Mouse (Mus musculus): ENCODE results near the gene Eif5b.
"Not testable (repeated sequence)": the region's sequence is repeated elsewhere in the genome, so short reads cannot be mapped to it uniquely, and the experiment has no call there.

The Eif5b gene

DNA sequence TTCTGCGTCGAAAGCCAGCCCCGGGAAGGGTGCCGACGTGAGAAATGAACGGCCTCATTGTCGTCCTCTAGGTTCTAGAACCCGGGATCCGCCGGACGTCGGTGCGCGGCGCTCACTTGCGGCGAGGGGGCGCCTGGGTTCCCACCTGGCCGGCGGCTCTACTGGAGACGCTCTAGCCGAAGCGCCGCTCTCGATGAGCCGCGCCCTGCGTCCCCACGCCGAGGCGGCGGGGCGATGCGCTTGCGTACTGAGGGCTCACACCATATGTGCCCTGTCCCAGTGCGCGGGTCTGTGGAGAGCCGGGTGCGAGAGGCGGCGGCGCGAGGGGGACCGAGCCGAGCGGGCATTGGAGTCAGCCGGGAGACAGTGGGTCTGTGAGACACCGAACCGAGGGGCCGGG lies at the start of gene Eif5b, which contains the start of gene Txndc9:
TSS of gene Eif5b (plus strand) at position 144 of the 400 bp plus-strand sequence.
TSS of gene Txndc9 (minus strand) at position 27 of the 400 bp plus-strand sequence.
- DNase-seq, result peak; percentile 96

DNA sequence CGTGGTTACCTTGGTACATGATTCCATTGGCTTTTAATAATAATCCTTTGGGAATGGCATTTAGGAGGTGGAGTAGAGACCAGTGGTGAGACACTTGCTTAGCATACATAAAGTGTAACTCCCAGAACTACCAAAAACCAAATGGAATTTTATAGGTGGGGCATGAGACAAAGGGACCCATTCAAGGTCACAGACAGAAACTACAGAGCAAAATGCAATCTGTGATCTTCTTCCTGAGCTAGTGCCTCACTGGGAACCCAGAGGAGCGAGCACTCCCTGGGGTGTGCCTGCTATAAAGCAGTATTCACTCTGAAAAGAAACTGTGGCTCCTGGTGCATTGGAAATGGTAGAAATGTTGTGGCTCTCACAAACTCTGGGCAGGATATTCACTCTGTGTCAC lies 48.9 kb upstream of the Eif5b start:
- no peak for DNase-seq

DNA sequence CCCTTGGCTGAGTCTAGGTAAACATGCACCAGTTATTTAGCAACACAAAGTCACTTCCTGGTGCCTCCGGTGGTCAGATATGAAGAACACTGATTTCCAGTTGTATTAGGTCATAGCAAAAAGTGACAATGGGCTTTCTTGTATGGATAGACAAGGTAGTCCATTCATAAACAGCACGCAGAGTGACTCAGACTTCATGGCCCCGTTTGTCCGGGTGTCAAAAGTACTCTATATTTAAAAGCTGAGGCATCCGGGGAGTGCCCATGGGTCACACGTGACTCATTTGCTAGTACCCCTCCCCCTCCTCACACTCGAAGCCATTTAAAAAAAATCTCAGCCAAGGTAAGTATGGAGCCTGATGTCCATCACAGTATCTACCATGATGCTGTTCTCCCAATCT lies 43.0 kb upstream of the Eif5b start:
- DNase-seq, result no peak

DNA sequence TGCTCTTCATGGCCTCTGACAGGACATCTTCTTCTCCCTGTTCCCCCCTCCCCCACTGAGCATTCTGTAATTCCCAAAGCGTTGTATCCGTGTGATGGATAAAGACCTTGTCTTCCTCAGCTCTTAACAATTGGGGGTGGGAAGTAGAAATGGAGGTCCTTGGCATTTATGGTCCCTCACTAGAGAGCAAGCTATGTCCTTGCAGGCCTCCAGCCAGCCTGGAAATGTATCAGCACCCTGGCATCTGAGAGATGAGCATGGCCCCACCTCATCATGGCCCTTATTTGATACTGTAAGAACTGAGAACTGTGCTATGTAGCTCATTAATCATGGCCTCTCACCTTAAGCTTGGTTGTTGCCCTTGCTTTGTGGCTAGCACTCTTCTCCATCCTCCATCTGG lies 42.6 kb upstream of the Eif5b start:
- DNase-seq, result no peak

DNA sequence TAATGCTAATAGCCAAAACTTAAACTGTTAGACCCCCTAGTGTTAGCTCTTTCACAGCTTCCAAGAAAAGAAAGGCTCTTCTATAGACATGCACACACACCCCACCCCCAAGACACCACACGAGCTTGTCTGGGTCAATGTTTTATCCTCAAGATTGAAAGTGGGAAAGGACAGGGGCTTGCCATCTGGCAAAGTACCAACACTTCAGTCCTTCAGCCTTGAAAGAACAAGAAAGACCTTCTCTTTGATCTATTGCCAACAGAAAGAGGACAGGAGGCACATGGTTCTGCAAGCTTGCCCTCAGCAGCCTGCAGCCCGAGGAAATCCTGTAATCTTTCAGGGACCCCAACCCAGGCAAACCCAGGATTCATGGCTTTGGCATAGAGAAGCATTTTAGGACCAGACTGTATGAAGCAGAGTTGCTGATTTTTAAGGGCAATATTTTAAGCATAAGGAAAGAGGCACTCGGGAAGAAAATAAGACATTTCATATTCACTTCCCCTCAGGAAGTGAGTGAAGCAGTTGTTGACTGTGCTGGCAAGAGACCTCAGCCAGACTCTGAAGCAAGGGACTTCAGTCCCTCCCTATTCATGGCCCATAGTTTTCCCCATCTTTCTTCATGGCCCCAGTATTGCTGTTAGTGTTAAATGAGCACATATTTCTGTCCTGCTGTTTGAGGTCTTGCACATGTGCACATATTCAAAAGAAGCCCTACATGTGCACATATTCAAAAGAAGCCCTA lies 40.9 kb upstream of the Eif5b start:
- no peak for DNase-seq

DNA sequence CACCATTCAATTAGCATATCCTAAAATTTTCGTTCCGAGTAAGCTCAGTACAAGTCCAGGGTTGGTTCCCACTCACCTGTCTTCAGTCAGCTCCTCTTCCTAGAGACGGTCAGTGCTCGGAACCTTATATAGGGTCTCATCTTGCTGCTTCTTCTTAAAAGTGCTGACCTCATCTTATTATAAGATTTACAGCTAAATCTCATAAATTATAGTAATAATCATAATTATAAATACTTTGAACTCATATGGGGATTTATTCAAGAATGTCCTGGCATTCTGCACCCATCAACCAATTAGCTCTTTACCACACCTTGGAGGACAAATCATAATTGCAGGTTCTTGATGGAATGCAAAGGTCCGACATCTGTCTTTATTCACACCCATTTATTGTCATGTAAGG lies 40.2 kb upstream of the Eif5b start, which contains the start of gene Lyg1:
TSS of gene Lyg1 (minus strand) at position 101 of the 400 bp plus-strand sequence.
- no peak for DNase-seq

DNA sequence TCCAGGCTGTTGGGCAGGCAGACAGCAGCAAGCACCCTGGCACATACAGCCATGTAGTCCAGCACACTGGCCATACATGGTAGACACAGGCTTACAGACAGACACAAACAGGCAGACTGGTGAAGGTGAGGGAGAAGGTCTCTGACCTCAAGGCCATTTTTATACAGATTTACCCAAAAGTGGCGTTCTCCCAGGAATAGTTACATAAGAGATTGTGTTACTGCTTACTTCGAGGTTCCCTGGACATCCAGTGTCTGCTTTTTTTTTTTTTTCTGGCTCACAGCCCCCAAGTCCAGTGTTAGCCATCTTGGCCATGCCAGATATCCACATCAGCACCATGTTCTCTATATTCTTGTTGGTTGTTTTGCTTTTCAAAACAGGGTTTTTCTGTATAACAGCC lies 39.3 kb upstream of the Eif5b start:
- DNase-seq, result no peak

DNA sequence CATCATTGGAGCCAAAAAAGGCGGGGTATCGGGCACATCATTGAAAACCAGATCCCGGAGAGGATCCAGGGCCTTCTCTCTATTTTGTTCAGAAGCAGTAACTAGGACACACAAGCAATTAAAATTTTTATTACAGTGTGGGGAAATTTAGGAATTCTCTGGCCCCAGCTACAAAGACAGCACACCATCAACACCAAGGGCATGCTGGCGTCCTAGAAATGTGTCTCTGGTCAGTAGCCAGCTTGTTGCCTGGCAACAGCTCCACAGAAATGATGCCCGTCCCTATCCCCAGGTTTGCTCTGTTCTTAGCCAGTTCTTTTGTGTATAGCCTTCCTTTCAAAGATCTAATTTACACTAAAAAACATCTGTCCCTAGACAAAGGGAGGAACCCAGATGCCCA lies 38.3 kb upstream of the Eif5b start:
- DNase-seq, result peak; percentile 72 to 73

DNA sequence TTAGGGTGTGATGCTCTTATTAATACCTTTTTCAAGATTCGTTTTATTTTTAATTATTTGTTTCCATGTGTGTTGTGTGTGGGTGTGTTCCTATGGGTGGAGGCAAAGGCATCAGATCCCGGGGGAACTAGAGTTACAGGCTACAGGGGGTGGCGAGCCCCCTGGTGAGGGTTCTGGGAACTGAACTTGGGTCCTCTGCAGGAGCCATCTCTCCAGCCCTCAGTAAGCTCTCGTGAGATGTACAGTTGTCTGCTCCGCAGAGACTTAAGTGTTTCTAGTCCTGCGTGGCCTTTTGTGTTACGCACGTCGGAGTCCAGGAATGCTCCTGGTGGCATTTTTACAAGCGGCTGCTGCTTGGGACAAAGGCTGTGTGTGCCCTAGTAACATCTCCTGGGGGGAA lies 32.2 kb upstream of the Eif5b start:
- DNase-seq, result no peak

DNA sequence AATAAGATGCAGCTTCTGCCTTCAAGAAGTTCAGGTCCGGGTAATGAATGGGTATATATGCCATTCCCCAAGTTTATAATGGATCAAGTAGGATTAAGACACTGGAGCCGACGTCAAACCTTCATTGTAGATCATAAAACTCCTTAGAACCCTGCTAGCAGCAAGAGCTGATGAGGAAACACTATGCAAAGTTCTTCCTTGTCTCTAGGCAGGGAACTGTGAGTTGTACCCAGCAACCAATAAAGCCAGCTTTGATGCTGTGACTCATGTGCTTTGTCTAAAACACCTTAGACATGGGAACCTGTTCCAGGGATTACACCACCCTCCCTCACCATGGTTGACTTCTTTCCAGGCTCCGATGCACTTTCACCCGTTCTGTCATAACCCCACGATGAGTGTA lies 29.1 kb upstream of the Eif5b start:
- no peak for DNase-seq

DNA sequence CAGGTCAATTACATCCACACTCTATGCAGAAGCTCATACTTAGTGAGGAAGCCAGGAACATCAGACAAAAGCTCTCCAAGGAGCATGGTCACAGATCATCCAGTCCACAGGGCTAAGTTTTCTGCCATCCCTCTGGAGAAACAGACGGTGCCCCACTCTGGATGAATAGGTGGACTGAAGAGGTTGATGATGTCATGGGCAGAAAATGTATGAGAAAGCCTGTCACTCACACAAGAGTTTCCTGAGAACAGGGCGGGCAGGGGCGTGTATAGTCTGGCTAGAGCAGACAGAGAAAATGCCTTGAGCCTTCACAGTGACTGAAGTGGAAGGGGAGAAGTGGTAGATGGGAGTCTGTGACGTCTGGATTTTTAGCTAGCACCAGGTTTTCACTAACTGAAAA lies 26.3 kb upstream of the Eif5b start:
- no peak for DNase-seq

DNA sequence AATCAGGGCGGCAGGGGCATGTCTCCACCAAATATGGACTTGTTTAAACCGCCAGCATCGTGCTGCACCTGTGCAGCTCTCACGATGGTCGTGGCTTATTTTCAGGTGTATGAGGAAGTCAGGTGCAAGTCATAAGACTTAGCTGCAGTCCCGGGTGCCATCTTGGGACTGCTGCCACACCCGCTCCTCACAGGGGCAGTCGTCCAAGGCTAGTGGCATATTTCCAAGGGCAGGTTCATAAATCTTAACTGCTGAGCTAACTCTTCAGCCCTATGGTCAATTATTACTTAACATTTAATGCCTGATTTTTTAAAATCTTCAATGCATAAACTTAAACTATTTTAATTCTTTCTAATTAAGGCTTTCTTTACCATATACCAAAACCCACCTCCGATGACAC lies 21.1 kb upstream of the Eif5b start:
- DNase-seq, result not testable (repeated sequence)

DNA sequence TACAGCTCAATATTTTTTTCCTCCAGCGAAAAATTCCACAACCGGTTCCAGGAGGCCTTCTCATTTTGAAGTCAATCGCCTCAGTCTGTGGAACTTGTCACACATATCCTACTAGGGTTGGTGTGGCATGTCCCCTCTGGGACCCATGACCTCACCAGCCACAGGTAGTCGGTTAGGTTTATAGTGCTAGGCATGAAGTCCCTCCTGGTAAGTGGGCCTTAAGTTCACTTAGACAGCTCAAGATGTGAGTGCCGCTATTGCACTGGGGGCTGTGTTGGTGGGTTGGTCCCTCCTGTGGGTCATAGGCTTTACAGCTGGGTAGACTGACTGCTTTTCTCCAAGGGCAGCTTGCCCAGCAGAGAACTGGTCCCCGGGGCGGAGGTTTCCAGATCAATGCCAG lies 20.5 kb upstream of the Eif5b start:
- no peak for DNase-seq

DNA sequence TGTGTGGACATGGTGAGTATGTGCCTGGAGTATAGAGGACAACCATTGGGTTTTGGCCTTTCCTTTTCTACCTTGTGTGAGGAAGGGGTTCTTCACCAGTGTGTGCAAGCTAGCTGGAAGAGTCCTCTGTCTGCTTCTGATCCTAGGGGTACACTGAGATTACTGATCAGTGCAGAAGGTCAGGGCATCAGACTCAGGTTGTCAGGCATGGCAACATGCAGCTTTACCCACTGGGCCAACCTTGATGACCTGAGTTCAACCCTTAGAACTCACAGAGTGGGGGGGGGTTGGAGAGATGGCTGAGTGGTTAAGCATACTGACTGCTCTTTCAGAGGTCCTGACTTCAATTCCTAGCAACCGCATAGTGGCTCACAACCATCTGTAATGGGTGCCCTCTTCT lies 13.5 kb upstream of the Eif5b start:
- no peak for DNase-seq

DNA sequence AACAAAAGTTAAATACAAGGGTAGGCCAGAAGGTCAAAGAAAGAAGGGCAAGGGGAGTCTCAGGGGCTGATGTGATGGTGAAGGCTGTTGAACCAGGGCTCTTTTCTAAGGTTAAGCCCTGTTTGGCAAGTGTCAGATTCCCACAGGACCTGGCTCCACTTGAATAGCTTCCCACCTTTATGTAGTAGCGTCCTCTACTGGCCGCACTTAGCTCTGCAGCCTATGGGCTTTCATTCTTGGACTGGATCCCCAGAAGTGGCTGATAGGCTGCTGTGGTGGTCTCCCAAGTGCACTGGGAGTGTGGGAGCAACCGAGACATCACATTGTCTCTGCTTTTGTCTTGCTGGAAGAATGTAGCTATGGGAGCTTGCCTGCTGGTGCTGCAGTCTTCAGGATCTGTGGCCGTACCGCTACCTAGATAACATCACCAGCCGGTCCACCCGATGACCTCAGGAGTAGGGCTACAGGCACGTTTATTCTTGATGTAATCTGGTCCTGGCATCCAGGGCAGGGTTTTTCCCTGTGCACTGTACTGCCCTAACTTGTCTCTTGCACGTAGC lies 12.0 kb upstream of the Eif5b start:
- DNase-seq, result peak; percentile 46 to 72

DNA sequence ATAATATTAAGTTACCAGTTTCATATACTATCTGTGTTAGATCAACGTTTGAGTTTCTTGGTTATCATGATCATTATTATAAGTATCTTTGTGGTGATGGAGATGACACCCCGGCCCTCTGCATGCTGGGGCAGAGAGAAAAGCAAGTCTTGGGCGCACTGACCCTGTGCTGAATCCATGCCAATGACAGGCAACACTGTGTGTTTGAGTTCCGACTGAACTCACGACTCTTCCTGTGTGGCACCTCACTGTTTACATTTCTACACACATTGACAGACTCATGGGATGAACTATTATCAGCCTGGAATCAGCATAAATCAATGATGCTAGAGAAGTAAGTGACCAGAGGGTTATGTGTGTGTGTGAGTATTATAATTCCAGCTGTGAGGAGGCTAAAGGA lies 10.0 kb upstream of the Eif5b start:
- no peak for DNase-seq

DNA sequence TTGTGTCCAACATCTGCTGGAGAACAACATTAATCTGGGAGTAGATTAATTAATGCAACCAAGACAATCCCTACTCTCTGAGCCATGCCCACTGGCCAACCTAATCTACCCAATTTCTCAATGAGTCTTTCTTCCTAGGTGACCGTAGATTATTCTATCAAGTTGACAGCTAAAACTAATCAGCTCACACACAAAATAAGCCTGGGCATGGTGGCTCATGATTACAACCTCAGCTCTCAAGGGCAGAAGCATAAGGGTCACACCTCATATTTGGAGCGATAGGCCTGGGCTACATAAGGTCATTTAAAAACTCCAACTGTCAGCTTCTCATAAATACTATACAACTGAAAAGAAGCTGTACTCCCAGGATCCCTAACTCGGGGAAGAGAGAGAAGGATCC lies 1.6 kb upstream of the Eif5b start:
- no peak for DNase-seq

DNA sequence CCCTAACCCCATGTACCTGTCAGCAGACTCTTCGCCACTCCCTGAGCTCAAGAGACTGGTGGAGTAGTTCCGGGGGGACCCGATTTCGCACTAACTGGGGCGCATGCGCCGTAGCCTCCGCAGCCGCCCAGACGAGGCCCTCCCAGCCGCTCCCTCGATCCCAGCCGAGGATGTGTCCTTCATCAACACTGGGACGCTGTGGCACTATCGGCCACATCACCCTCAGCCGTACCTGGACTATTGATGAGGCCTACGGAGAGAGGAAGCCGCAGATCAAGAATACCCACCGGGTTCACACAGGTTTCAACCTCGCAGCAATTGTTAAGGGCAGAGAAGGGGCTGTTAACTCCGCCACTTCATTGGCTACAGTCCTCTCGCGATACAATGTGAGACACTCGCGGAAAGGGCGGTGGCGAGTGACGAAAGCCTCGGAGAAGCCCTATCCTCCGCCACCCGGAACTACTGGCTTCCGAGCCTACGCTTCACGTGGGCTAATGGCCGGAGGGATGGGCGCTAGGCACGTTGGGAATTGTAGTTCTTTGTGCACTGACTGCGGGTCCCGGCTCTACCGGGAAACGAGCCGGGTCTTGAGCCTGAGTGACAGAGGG lies 829 bp upstream of the Eif5b start:
- DNase-seq, result peak; percentile 96 to 97

DNA sequence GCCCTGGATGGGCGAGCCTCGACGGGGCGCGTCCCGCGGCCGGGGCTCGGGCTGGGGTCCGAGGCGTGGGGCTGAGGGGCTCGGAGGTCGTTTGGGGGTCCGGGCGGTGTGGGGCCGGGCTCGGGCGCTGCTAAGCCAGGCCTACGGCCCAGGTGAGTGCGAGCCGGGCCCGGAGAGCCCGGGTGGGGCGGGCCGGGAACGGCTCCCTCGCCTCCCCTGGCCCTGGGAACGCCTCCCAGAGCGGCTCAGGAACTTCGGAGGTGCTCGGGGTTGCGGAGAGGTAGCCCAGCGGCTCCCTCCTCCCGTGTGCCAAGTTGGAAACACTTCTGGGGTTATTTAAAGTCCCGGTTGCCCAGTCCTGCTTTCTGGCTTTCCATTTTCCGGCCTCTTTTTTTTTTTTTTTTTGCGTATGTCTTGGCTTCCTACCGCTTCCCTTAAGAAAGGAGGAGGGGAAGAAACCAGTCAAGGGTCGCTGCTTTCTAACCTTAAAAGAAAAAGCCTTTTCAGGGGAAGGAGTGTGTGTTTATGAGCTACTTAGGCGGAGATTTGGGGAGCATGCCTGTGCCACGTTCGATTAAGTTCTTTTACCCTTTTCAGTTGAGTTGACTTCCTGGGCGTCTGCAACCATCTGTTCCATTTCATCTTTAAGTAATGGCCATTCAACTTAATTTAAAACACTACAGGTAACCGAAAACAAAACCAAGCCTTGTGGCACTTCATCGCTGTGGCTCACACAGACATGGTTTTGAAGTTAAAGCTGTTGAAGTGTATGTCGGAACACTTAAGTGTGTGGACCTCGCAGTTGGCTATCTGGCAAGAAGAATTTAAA lies 775 bp downstream of the Eif5b start:
- DNase-seq, result no peak

DNA sequence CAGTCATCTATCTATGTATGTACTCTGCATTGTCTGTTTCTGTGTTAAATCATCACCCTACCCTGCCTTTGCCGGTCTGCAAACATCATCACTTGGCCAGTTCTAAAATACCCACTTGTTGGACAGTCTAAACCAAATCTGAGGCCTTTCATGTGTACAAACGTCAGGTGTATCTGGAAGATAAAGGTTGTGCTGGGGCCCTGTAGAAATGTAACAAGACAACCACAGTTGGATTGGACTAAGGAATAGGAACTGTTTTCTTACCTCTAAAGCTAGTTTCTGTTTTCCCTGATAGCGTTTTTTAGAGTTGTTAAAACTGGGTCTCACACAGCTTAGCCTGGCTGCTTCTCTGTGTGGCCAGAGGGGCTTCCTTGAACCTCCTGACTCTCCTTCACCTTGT lies 1.7 kb downstream of the Eif5b start:
- no peak for DNase-seq

DNA sequence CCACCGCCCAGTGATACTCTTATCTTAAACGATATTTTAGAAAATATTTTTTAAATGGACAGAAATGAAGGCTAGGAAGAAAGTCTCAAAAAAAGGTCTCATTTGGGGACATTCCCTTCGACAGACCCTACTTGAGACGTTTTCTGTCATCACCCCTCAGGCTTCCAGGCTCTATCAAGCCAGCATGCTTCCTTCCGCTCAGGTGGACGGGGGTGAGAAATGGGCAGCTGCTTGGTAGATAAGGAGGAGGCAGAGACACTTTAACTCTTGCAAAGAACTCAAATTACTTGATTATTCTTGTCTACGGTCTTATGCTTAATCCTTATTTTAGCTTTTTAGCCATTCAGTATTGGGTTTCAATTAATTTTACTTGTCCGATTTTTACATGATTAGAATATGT lies 3.0 kb downstream of the Eif5b start:
- DNase-seq, result no peak

DNA sequence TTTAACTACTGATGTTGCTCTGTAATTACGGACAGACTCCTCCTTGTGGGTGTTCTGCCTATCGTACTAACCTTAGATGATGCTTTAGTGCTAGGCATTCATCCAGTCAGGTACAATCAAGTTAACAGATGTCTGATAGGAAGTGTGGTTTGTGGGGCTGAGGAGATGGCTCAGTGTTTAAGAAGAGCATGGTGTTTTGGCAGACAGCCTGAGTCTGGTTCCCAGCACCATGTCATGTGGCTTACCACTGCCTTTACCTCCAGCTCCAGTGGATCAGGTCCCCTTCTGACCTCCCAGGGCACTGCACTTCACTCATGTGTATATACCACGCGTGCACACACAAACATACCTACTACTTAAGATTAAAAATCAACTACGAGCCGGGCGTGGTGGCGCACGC lies 4.1 kb downstream of the Eif5b start:
- DNase-seq, result no peak

DNA sequence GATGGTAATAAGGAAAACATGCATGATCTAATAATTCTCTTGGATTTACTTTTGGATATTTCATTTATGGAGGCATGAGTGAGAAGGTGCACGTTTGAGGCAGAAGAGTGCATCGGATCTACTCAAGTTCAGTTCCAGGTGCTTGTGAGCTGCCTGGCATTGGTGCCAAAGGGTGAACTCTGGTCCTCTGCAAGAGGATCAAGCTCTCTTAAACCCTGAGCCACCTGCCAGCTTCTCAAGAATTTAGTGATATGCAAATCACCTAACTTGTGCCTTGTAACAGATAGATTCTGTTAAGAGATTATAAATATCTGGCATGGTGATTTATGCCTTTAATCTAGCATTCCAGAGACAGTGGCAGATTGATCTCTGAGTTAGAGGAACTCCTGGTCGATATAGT lies 5.2 kb downstream of the Eif5b start:
- no peak for DNase-seq

DNA sequence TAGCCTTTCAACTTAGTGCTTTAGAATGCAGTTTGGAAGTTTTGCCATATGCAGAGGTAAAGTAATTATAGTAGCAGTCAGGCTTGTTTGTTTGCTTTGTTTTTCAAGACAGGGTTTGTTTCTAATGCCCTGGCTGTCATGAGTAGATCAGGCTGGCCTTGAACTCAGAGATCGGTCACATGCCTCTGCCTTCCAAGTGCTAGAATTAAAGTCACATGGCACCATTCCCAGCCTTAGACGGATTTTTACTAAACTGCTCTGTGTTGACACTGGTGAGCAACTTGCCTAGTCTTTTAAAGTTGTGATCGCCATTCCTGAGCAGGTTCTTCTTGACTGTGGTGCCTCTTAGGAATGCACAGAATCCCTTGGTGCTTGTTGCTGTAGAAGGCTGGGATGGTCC lies 8.9 kb downstream of the Eif5b start:
- DNase-seq, result no peak

All from cerebellum, postnatal 14 days (tissue).